Mouse (Mus musculus) liver, embryonic 14.5 days (tissue): ENCODE data around the gene Gm20716. TPM values are rescaled to one million over a fixed set of nuclear protein-coding genes. Genes with fewer than 3 reads are reported as not detected.
A peak's percentile ranks its signal among the peaks of the same experiment; 100 is the strongest.

Experiments
- ATAC-seq: fragments of 200-750 bp; cut with Nextera tagmentation; 2 replicates; pipeline ENCODE4 v1.8.0; 2017; ENCODE audit warnings: moderate number of reproducible peaks, mild to moderate bottlenecking, moderate library complexity; ENCODE audit not compliant: insufficient read depth
- DNase-seq, 3 experiments: peaks; one replicate each; pipeline ENCODE4 v3.0.0-alpha.2; 2012 to 2013; ENCODE audit warnings: low read depth in 3 of 3, low spot score in 3 of 3
- H3K27ac ChIP-seq: fragments of 300-500 bp; sonication (generic); 2 replicates; pipeline ENCODE4 v1.5.1; 2014; ENCODE audit warnings: moderate library complexity, mild to moderate bottlenecking, control low read depth, inconsistent platforms
- H3K27me3 ChIP-seq: fragments of 300-500 bp; sonication (generic); 2 replicates; pipeline ENCODE4 v1.6.1; 2014; ENCODE audit warnings: mild to moderate bottlenecking, low read length, moderate library complexity; ENCODE audit not compliant: control insufficient read depth, insufficient read depth
- H3K36me3 ChIP-seq: fragments of 300-500 bp; sonication (generic); replicated peaks from 2 replicates; pipeline ENCODE4 v1.6.1; 2014; ENCODE audit warnings: low read depth; ENCODE audit not compliant: control insufficient read depth, insufficient read depth
- H3K4me1 ChIP-seq, 2 experiments: fragments of 200-500 bp in 1 of 2; fragments of 300-500 bp in 1 of 2; sonication (generic) in 1 of 2; replicated peaks; 2 replicates each; pipeline ENCODE4 v1.6.1; 2012 to 2014; ENCODE audit warnings: antibody characterized with exemption in 1 of 2, inconsistent platforms in 1 of 2, low read length in 1 of 2; ENCODE audit not compliant: control insufficient read depth in 2 of 2, insufficient read depth in 2 of 2
- H3K4me2 ChIP-seq: fragments of 300-500 bp; sonication (generic); 2 replicates; pipeline ENCODE4 v1.6.1; 2014; ENCODE audit warnings: low read depth, mild to moderate bottlenecking, control low read depth, moderate library complexity
- H3K4me3 ChIP-seq, 2 experiments: fragments of 200-500 bp in 1 of 2; fragments of 300-500 bp in 1 of 2; sonication (generic) in 1 of 2; 2 replicates each; pipeline ENCODE4 v1.5.1; 2012 to 2014; ENCODE audit warnings: low read depth in 2 of 2, low read length in 2 of 2, mild to moderate bottlenecking in 2 of 2, control low read depth in 1 of 2, inconsistent platforms in 1 of 2, moderate library complexity in 1 of 2; ENCODE audit not compliant: insufficient read depth in 1 of 2
- H3K9ac ChIP-seq: fragments of 300-500 bp; sonication (generic); replicated peaks from 2 replicates; pipeline ENCODE4 v1.6.1; 2014; ENCODE audit warnings: mild to moderate bottlenecking, control low read depth, moderate library complexity
- H3K9me3 ChIP-seq: fragments of 300-500 bp; sonication (generic); 2 replicates; pipeline ENCODE4 v1.6.1; 2016; ENCODE audit warnings: low read length, mixed read lengths; ENCODE audit not compliant: control insufficient read depth
- CTCF ChIP-seq: IDR thresholded peaks from 2 replicates; pipeline ENCODE4 v1.5.1; 2016; ENCODE audit warnings: antibody characterized with exemption, low read depth, control low read depth
- EP300 ChIP-seq: IDR thresholded peaks from 2 replicates; pipeline ENCODE4 v1.6.1; 2016; ENCODE audit warnings: antibody characterized with exemption, low read depth
- WGBS: fragments of 180-500 bp; shearing (Covaris S2); extraction: QIAGEN DNeasy Blood & Tissue Kit; methylation state at CpG from one replicate; pipeline ENCODE4 v1.1.7; 2014; ENCODE audit not compliant: insufficient replicate concordance; 5-methylcytosine and 5-hydroxymethylcytosine counted together
- polyA plus RNA-seq, 2 experiments: library from polyadenylated mRNA; depleted of rRNA in 1 of 2; stranded (reverse) in 1 of 2; unstranded in 1 of 2; fragments of >200 nt; fragmentation: Nextera tagmentation in 1 of 2; extraction: Ambion mirVana in 1 of 2; gene quantifications; 2 replicates each; pipeline versions ENCODE4 v1.2.1 to v1.2.3; 2012 to 2014

Gene Gm20716
- polyA plus RNA-seq, 2 experiments: 4.7 to 8.5 TPM

- Histone ChIP-seq H3K27me3 (no peaks in the 10 kb centered on the region), H3K27ac (no peak overlapping the region), H3K36me3 (no peaks in the 10 kb centered on the region), H3K9me3 (no peaks in the 10 kb centered on the region), H3K4me3 (no peak overlapping the region), H3K4me2 (no peak overlapping the region; the same call in 1 of the 2 replicates), H3K9ac (no peak overlapping the region), H3K4me1 (no peaks in the 10 kb centered on the region)
- WGBS: 11% methylated on average over 16 of the region's 16 CpGs
- peak; percentile 15; the same call in 1 of the 2 replicates for ATAC-seq
- TF ChIP-seq CTCF: peak; percentile 75
- no peak for TF ChIP-seq EP300
- DNase-seq: no peak
Measured at GRCm38 (mm10) chr2:168252639-168253292, 22.6 kb upstream of the Gm20716 start.

DNA sequence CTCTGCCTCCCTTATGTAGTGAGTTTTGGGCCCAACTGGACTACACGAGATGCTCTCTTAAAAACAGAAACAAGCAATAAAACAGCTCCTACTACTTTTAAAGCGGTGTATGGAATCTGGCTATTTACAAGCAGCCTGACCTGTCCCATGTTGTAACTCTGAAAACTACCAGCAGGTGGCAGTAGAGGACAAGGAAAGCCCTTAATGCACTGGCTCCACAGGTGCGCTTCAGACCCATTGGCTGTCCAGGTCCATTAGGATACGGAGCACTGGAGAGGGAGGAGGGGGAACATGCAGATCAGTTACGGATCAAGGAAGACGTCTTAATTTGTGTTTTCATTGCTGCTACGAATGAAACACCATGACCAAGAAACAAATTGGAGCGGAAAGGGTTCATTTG lies 20.1 kb upstream of the Gm20716 start:
- no peaks in the 10 kb centered on the region for H3K4me1 ChIP-seq
- H3K27ac ChIP-seq: no peak overlapping the region
- no peaks in the 10 kb centered on the region for H3K36me3 ChIP-seq
- H3K4me2 ChIP-seq: no peak overlapping the region
- no peaks in the 10 kb centered on the region for H3K27me3 ChIP-seq
- WGBS: 14% methylated on average over 8 of the region's 8 CpGs
- no peak for ATAC-seq
- TF ChIP-seq CTCF (peak; percentile 94), EP300 (no peak)
- no peaks in the 10 kb centered on the region for H3K9me3 ChIP-seq
- DNase-seq: peak; percentile 62 to 66 (median 63)
- no peak overlapping the region for H3K4me3 ChIP-seq
- H3K9ac ChIP-seq: no peak overlapping the region

DNA sequence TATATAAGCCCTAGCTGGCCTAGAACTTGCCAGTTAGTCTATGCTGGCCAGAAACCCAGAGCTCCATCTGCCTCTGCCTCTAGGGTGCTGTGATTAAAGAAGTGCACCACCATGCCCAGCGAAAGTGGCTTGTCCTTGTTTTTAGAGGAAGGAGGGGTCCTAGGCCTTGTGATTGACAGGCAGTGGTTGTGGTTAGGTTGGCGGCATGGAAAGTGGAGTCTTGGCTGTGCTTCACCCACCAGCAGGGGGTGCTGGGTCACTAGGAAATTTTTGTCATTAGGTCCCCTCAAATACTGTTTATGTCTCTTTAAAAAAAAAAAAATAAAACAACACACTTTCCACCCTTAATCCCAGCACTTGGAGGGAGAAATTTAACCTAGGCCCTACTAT lies 18.7 kb upstream of the Gm20716 start:
- Histone ChIP-seq H3K4me2 (no peak overlapping the region), H3K4me1 (no peaks in the 10 kb centered on the region), H3K27ac (no peak overlapping the region), H3K4me3 (no peak overlapping the region), H3K9me3 (no peaks in the 10 kb centered on the region), H3K9ac (no peak overlapping the region), H3K36me3 (no peaks in the 10 kb centered on the region), H3K27me3 (no peaks in the 10 kb centered on the region)
- TF ChIP-seq EP300: no peak
- peak; percentile 52 for TF ChIP-seq CTCF
- DNase-seq: peak in 1 of 3 experiments; percentile 33
- ATAC-seq: no peak
- WGBS: 3% methylated on average over 2 of the region's 2 CpGs

- Histone ChIP-seq H3K4me1 (no peaks in the 10 kb centered on the region), H3K27ac (no peak overlapping the region), H3K4me2 (no peak overlapping the region), H3K9ac (no peak overlapping the region), H3K36me3 (no peaks in the 10 kb centered on the region), H3K4me3 (no peak overlapping the region), H3K27me3 (no peaks in the 10 kb centered on the region), H3K9me3 (no peaks in the 10 kb centered on the region)
- no peak for TF ChIP-seq EP300
- ATAC-seq: no peak
- DNase-seq: no peak
- 60% methylated on average over 8 of the region's 8 CpGs for WGBS
Measured at GRCm38 (mm10) chr2:168248167-168248855, 18.1 kb upstream of the Gm20716 start.

- ATAC-seq (no peak), DNase-seq (no peak)
- Histone ChIP-seq H3K27me3 (no peaks in the 10 kb centered on the region), H3K9ac (no peak overlapping the region), H3K4me2 (no peak overlapping the region), H3K9me3 (no peaks in the 10 kb centered on the region), H3K36me3 (no peaks in the 10 kb centered on the region), H3K27ac (no peak overlapping the region), H3K4me3 (no peak overlapping the region), H3K4me1 (no peaks in the 10 kb centered on the region)
- TF ChIP-seq CTCF (no peak), EP300 (no peak)
- WGBS: 30% methylated on average over 8 of the region's 8 CpGs
Measured at GRCm38 (mm10) chr2:168245571-168245970, 15.4 kb upstream of the Gm20716 start.
